ENCODE assay signal across 12 mouse cellular contexts in genomic region chr9:110466179-110466578, GRCm38 (mm10). TPM values are rescaled to one million over a fixed set of nuclear protein-coding genes. Genes with fewer than 3 reads are reported as not detected.
DNase-seq lines count a peak whose midpoint lies in the region; ATAC-seq and TF ChIP-seq lines count a peak whose summit lies in the region.
"Had no signal": no experiment of that assay in that cellular context is flagged by ENCODE, and none has a peak within 500 bp of the region (broad histone marks: within the 10 kb centered on the region; RNA-seq: fewer than 3 reads in every experiment).

No protein-coding gene starts in this region.

- H3K36me3 ChIP-seq in heart, adult 2 months (ENCODE audit: control insufficient read depth, insufficient read depth, low read length): no peaks in the 10 kb centered on the region
- H3K36me3 ChIP-seq in neural tube, embryonic 15.5 days: no peaks in the 10 kb centered on the region; the same call in 1 of the 2 replicates
- no peaks in the 10 kb centered on the region for H3K36me3 ChIP-seq in forebrain, embryonic 16.5 days (ENCODE audit: control insufficient read depth, insufficient read depth)
- H3K36me3 ChIP-seq: forebrain, embryonic 12.5 days; heart, embryonic 15.5 days had no signal

- intact Hi-C loops in heart, adult 2 months (cut with DNase I): no loop called here

- no peak for TF ChIP-seq EP300 in heart, adult 2 months (IDR thresholded peaks at IDR 0.05; ENCODE audit: insufficient read depth, low read depth, low read length)

- TF ChIP-seq POLR2A in heart, adult 2 months (IDR thresholded peaks at IDR 0.05; ENCODE audit: insufficient read depth, low read depth, low read length): no peak

- H3K9ac ChIP-seq in heart, adult 2 months (ENCODE audit: low read depth, low read length): no peak overlapping the region
- no peak overlapping the region for H3K9ac ChIP-seq in neural tube, embryonic 15.5 days (replicated peaks)
- no peak overlapping the region for H3K9ac ChIP-seq in forebrain, embryonic 16.5 days (replicated peaks; ENCODE audit: low read depth, low read length)
- H3K9ac ChIP-seq: forebrain, embryonic 12.5 days; heart, embryonic 15.5 days had no signal

- no peaks in the 10 kb centered on the region for H3K9me3 ChIP-seq in neural tube, embryonic 15.5 days (replicated peaks)
- H3K9me3 ChIP-seq in forebrain, embryonic 16.5 days (ENCODE audit: control insufficient read depth, low read length): no peaks in the 10 kb centered on the region
- H3K9me3 ChIP-seq: forebrain, embryonic 12.5 days; G1E; heart, embryonic 15.5 days had no signal

- no peak overlapping the region for H3K27ac ChIP-seq in heart, adult 2 months
- no peak overlapping the region for H3K27ac ChIP-seq in neural tube, embryonic 15.5 days (replicated peaks)
- no peak overlapping the region for H3K27ac ChIP-seq in forebrain, embryonic 16.5 days (ENCODE audit: low read length)
- H3K27ac ChIP-seq: forebrain, embryonic 12.5 days; heart, embryonic 15.5 days had no signal

- peak; percentile 70 for ATAC-seq in megakaryocyte, adult 5-6 weeks (ENCODE audit: poor library complexity, severe bottlenecking)
- no peak for ATAC-seq in neural tube, embryonic 15.5 days (ENCODE audit: low FRiP score)
- ATAC-seq in forebrain, embryonic 16.5 days: no peak

- H3K4me3 ChIP-seq in heart, adult 2 months: no peak overlapping the region
- H3K4me3 ChIP-seq in neural tube, embryonic 15.5 days (replicated peaks): no peak overlapping the region
- H3K4me3 ChIP-seq in forebrain, embryonic 16.5 days (replicated peaks; ENCODE audit: low read length): no peak overlapping the region
- H3K4me3 ChIP-seq: forebrain, embryonic 12.5 days; heart, embryonic 15.5 days had no signal

- H3K4me1 ChIP-seq in heart, adult 2 months (ENCODE audit: control insufficient read depth, insufficient read depth, low read length): no peaks in the 10 kb centered on the region
- peaks cover 3% of the 10 kb centered on the region for H3K4me1 ChIP-seq in neural tube, embryonic 15.5 days
- H3K4me1 ChIP-seq in forebrain, embryonic 16.5 days (replicated peaks; ENCODE audit: control insufficient read depth, insufficient read depth, low read length): no peaks in the 10 kb centered on the region
- H3K4me1 ChIP-seq: forebrain, embryonic 12.5 days; heart, embryonic 15.5 days had no signal

- no peaks in the 10 kb centered on the region; the same call in 1 of the 2 replicates for H3K79me2 ChIP-seq in heart, adult 2 months (replicated peaks; ENCODE audit: control insufficient read depth, insufficient read depth, low read length)

- no peak overlapping the region for H3K4me2 ChIP-seq in neural tube, embryonic 15.5 days
- H3K4me2 ChIP-seq in forebrain, embryonic 16.5 days (ENCODE audit: low read length): no peak overlapping the region
- H3K4me2 ChIP-seq: forebrain, embryonic 12.5 days; heart, embryonic 15.5 days had no signal

- peak; percentile 60 for TF ChIP-seq CTCF in heart, adult 2 months (IDR thresholded peaks at IDR 0.05)

- no peak for DNase-seq in heart, adult 2 months
- DNase-seq in heart, adult 11 months: no peak
- peak; percentile 47 to 68 for DNase-seq in spleen, adult 18-20 months
- no peak for DNase-seq in spleen, adult 12 weeks (ENCODE audit: low spot score)
- no peak for DNase-seq in adrenal gland, adult 2 months
- DNase-seq: cerebellum, postnatal 10 days had no signal

- 83% methylated on average over 3 of the region's 3 CpGs for WGBS in heart, adult 2 months
- 89% methylated on average over 3 of the region's 3 CpGs for WGBS in neural tube, embryonic 15.5 days
- WGBS in forebrain, embryonic 16.5 days: 89% methylated on average over 3 of the region's 3 CpGs

- H3K27me3 ChIP-seq in heart, adult 2 months (ENCODE audit: control insufficient read depth, insufficient read depth, low read length): no peaks in the 10 kb centered on the region
- no peaks in the 10 kb centered on the region for H3K27me3 ChIP-seq in neural tube, embryonic 15.5 days (replicated peaks)
- no peaks in the 10 kb centered on the region for H3K27me3 ChIP-seq in forebrain, embryonic 16.5 days (replicated peaks; ENCODE audit: control insufficient read depth, insufficient read depth, low read length)
- H3K27me3 ChIP-seq: forebrain, embryonic 12.5 days; heart, embryonic 15.5 days had no signal

RNA-seq across cellular contexts. Expression of gene Klhl18, which starts 10.3 kb away (rescaled TPM):
- total RNA-seq in heart, adult 2 months (2021): 10 to 100 TPM; 11.4 to 12.0 TPM
- polyA plus RNA-seq in heart, adult 2 months (2012; rRNA removed): 13.0 and 18.2 TPM in 2 replicates
- total RNA-seq in megakaryocyte, adult 5-6 weeks (2015): 19.8 and 21.9 TPM in 2 replicates
- 16.7 and 18.8 TPM in 2 replicates for total RNA-seq in megakaryocyte, adult 5-6 weeks (2017)
- total RNA-seq in adrenal gland, adult 2 months (2021): 10 to 100 TPM in 1 of 2 experiments, 1 to 10 TPM in 1; 9.7 to 13.4 TPM
- 8.7 and 9.4 TPM in 2 replicates for polyA plus RNA-seq in adrenal gland, adult 2 months (2012; rRNA removed)
- 20.8 and 22.4 TPM in 2 replicates for polyA plus RNA-seq in neural tube, embryonic 15.5 days (2015; fragmentation: Nextera tagmentation; extraction: Ambion mirVana)
- 15.2 and 19.3 TPM in 2 replicates for polyA plus RNA-seq in forebrain, embryonic 16.5 days (2015; fragmentation: Nextera tagmentation; extraction: Ambion mirVana)

RNA-seq across cellular contexts. Expression of gene Kif9, which starts 10.6 kb away (rescaled TPM):
- total RNA-seq in heart, adult 2 months (2021): under 1 TPM; 0.10 to 0.43 TPM
- polyA plus RNA-seq in heart, adult 2 months (2012; rRNA removed): 0.39 and 0.41 TPM in 2 replicates
- total RNA-seq in megakaryocyte, adult 5-6 weeks (2015): 1.1 and 1.6 TPM in 2 replicates
- 2.2 and 3.3 TPM in 2 replicates for total RNA-seq in megakaryocyte, adult 5-6 weeks (2017)
- total RNA-seq in adrenal gland, adult 2 months (2021): 1 to 10 TPM in 1 of 2 experiments, under 1 TPM in 1; 0.86 to 1.3 TPM
- polyA plus RNA-seq in adrenal gland, adult 2 months (2012; rRNA removed): 0.27 and 0.47 TPM in 2 replicates
- polyA plus RNA-seq in neural tube, embryonic 15.5 days (2015; fragmentation: Nextera tagmentation; extraction: Ambion mirVana): 3.4 and 4.7 TPM in 2 replicates
- polyA plus RNA-seq in forebrain, embryonic 16.5 days (2015; fragmentation: Nextera tagmentation; extraction: Ambion mirVana): 3.0 TPM in 2 replicates

RNA-seq across cellular contexts. Expression of gene Ngp, which starts 46.6 kb away (rescaled TPM):
- total RNA-seq in heart, adult 2 months (2021): not detected
- 0.94 and 0.96 TPM in 2 replicates for polyA plus RNA-seq in heart, adult 2 months (2012; rRNA removed)
- 7,759 and 10,303 TPM in 2 replicates for total RNA-seq in megakaryocyte, adult 5-6 weeks (2015)
- 2,992 and 4,182 TPM in 2 replicates for total RNA-seq in megakaryocyte, adult 5-6 weeks (2017)
- total RNA-seq in adrenal gland, adult 2 months (2021): 1 to 10 TPM in 1 of 2 experiments, not detected in 1; 2.2 TPM
- polyA plus RNA-seq in adrenal gland, adult 2 months (2012; rRNA removed): not detected in 2 replicates
- polyA plus RNA-seq in neural tube, embryonic 15.5 days (2015; fragmentation: Nextera tagmentation; extraction: Ambion mirVana): 1.9 and 3.3 TPM in 2 replicates
- 0.51 and 1.2 TPM in 2 replicates for polyA plus RNA-seq in forebrain, embryonic 16.5 days (2015; fragmentation: Nextera tagmentation; extraction: Ambion mirVana)

RNA-seq across cellular contexts. Expression of gene Ptpn23, which starts 58.2 kb away (rescaled TPM):
- total RNA-seq in heart, adult 2 months (2021): 10 to 100 TPM; 12.9 to 15.2 TPM
- polyA plus RNA-seq in heart, adult 2 months (2012; rRNA removed): 10.5 and 15.4 TPM in 2 replicates
- 7.2 and 11.5 TPM in 2 replicates for total RNA-seq in megakaryocyte, adult 5-6 weeks (2015)
- total RNA-seq in megakaryocyte, adult 5-6 weeks (2017): 2.9 and 5.9 TPM in 2 replicates
- 10 to 100 TPM; 62.9 to 72.5 TPM for total RNA-seq in adrenal gland, adult 2 months (2021)
- polyA plus RNA-seq in adrenal gland, adult 2 months (2012; rRNA removed): 64.5 and 88.5 TPM in 2 replicates
- polyA plus RNA-seq in neural tube, embryonic 15.5 days (2015; fragmentation: Nextera tagmentation; extraction: Ambion mirVana): 24.6 and 25.8 TPM in 2 replicates
- polyA plus RNA-seq in forebrain, embryonic 16.5 days (2015; fragmentation: Nextera tagmentation; extraction: Ambion mirVana): 21.3 and 27.2 TPM in 2 replicates

Comparison
In these comparisons a context has a peak if more than half of its experiments do, and no peak if none do; other contexts are left out.
1. DNase-seq: peak in spleen, adult 18-20 months (2 of 2); none in heart, adult 2 months (0 of 2), heart, adult 11 months (single experiment), spleen, adult 12 weeks (single experiment) and adrenal gland, adult 2 months (single experiment).